Mouse (Mus musculus) gonadal fat pad, adult 2 months (tissue): Measurements from ENCODE around the gene H2al2c. TPM values are rescaled to one million over a fixed set of nuclear protein-coding genes. Genes with fewer than 3 reads are reported as not detected.
"Not testable (repeated sequence)": the region's sequence is repeated elsewhere in the genome, so short reads cannot be mapped to it uniquely, and the experiment has no call there.

Experiments used
- DNase-seq: peaks from one replicate; pipeline ENCODE4 v3.0.0-alpha.2; 2012; ENCODE audit warnings: low read depth
- polyA plus RNA-seq: library from polyadenylated mRNA; depleted of rRNA; stranded (reverse); fragments of >200 nt; gene quantifications from 2 replicates; pipeline ENCODE4 v1.2.3, GENCODE M21; 2012; rRNA removed

H2al2c gene
- not detected in 2 replicates for polyA plus RNA-seq

- not testable (repeated sequence) for DNase-seq
Observed at GRCm38 (mm10) chrY:2598799-2599198, at the start of gene H2al2c. Gene H2al2c, plus strand, starts transcription at chrY:2599099.

Other genes starting within 250 kb of the H2al2c start
- not detected in 2 replicates for gene Sry, start 64.6 kb downstream of the H2al2c start, polyA plus RNA-seq
- gene H2al2b, start 121.6 kb downstream of the H2al2c start, polyA plus RNA-seq = not detected in 2 replicates
- gene Gm4064, start 197.1 kb downstream of the H2al2c start, polyA plus RNA-seq = not detected in 2 replicates
- gene Rbmy, start 231.6 kb downstream of the H2al2c start, polyA plus RNA-seq = not detected in 2 replicates
- gene Gm10256, start 231.6 kb downstream of the H2al2c start, polyA plus RNA-seq = not detected in 2 replicates